Mouse (Mus musculus) regulatory T cell (primary cell): ENCODE data around the gene Foxg1.

Experiments
- in situ Hi-C: fragments of 300-600 bp; cut with MboI, MseI; formaldehyde crosslinking; loops from one replicate; pipeline ENCODE4 v1.15.1; 2025; ENCODE audit warnings: high pct_unique_total_duplicates

Gene Foxg1

DNA sequence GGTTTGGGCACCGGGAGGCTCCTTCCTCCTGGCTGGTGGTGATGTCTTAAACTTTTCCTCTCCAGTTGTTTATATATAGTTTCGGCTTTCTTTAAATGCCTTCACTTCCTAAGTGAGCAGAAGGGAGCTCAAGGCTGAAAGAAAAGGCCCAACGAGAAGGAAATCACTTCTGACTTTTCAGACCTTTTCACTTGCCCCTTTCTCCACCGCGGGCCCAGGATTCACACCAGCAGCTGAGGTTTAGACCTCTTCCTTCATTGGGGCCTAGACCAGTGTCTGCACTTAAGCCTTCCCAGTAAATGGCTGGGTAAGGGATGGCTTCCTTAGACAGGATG, 19.3 kb downstream of the Foxg1 start:
- in situ Hi-C loops, result no loop called here

DNA sequence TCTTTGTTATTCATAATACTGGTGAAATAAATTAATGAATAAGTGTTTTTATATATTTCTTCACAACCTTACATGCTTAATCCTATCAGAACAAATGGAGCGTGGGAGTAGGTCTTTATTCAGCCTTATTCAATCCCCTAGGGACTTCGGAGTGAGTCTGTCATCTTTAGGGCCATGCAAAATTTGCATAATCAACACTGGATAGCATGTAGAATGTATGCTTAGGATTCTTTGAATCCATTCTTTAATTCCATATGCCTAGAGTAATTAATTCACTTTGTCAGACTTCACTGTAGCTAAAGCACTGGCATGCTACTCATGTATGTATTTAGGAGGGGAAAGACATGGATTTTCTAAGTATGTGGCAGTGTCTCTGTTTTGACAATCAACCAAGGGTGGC, 27.4 kb downstream of the Foxg1 start:
- in situ Hi-C loops, result no loop called here

DNA sequence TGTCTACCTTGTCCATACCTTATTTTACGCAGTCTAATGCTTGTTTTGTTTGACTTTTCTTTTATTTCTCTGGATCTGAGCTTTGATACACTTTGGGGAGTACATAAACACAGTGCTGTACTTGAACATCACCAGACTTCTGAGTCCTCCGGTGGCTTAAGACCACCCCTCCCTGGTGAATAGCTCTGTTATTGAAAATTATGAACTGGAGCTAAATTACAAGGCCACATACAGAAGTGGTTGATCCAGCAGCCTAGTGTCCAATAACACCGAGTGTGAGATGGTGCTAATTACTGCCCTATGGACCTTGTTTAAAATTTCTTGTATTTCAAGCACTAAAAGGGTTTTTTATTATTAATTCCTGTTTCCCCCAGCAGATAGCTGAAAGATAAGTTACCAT, 35.5 kb downstream of the Foxg1 start:
- in situ Hi-C loops, result no loop called here
